In genomic region chr14:48665816-48666661, GRCm38 (mm10) we compare ENCODE assay signal across 12 mouse cellular contexts. TPM values are rescaled to one million over a fixed set of nuclear protein-coding genes. Genes with fewer than 3 reads are reported as not detected.
DNase-seq lines count a peak whose midpoint lies in the region; ATAC-seq and TF ChIP-seq lines count a peak whose summit lies in the region.
"Had no signal": no experiment of that assay in that cellular context is flagged by ENCODE, and none has a peak within 500 bp of the region (broad histone marks: within the 10 kb centered on the region; RNA-seq: fewer than 3 reads in every experiment).

No protein-coding gene starts in this region.

- no peak for TF ChIP-seq CTCF in liver, postnatal 0 days (IDR thresholded peaks at IDR 0.05; ENCODE audit: low read depth)

- no peaks in the 10 kb centered on the region for H3K9me3 ChIP-seq in liver, embryonic 11.5 days (ENCODE audit: control insufficient read depth, low read length)
- no peaks in the 10 kb centered on the region for H3K9me3 ChIP-seq in liver, postnatal 0 days (ENCODE audit: low read length)
- no peaks in the 10 kb centered on the region for H3K9me3 ChIP-seq in embryonic facial prominence, embryonic 10.5 days
- no peaks in the 10 kb centered on the region for H3K9me3 ChIP-seq in hindbrain, embryonic 15.5 days
- H3K9me3 ChIP-seq in neural tube, embryonic 14.5 days (ENCODE audit: control insufficient read depth, low read length), result no peaks in the 10 kb centered on the region

- H3K27ac ChIP-seq in liver, embryonic 11.5 days (ENCODE audit: low read depth, low read length), result no peak overlapping the region
- H3K27ac ChIP-seq in liver, postnatal 0 days (ENCODE audit: low read depth), result no peak overlapping the region
- H3K27ac ChIP-seq in embryonic facial prominence, embryonic 10.5 days (replicated peaks), result peak overlapping the region; percentile 81
- 0 out of 2 replicates have a peak overlapping the region, but pooled peaks have one; percentile 43 for H3K27ac ChIP-seq in hindbrain, embryonic 15.5 days (replicated peaks)
- H3K27ac ChIP-seq in neural tube, embryonic 14.5 days (ENCODE audit: low read depth, low read length), result no peak overlapping the region

- no peak overlapping the region for H3K4me3 ChIP-seq in liver, embryonic 11.5 days (ENCODE audit: low read depth, low read length)
- H3K4me3 ChIP-seq in liver, postnatal 0 days (ENCODE audit: low read depth, low read length), result no peak overlapping the region
- H3K4me3 ChIP-seq in embryonic facial prominence, embryonic 10.5 days, result peak overlapping the region; percentile 54
- H3K4me3 ChIP-seq in hindbrain, embryonic 15.5 days, result peak overlapping the region; percentile 25
- H3K4me3 ChIP-seq in neural tube, embryonic 14.5 days (ENCODE audit: low read depth, low read length), result no peak overlapping the region

- peak; percentile 45 for DNase-seq in liver, embryonic 11.5 days (ENCODE audit: low spot score)
- DNase-seq in liver, postnatal 0 days, result no peak
- DNase-seq in embryonic facial prominence, embryonic 10.5 days (ENCODE audit: low spot score), result peak; percentile 74
- no peak for DNase-seq in urinary bladder, postnatal 25 days (ENCODE audit: low spot score)
- no peak for DNase-seq in spleen, adult 18-20 months
- DNase-seq: lung, adult 18-20 months; right cerebral cortex, postnatal 14 days had no signal

- H3K4me2 ChIP-seq in liver, embryonic 11.5 days, result no peak overlapping the region
- no peak overlapping the region for H3K4me2 ChIP-seq in liver, postnatal 0 days (ENCODE audit: low read depth, low read length)
- H3K4me2 ChIP-seq in hindbrain, embryonic 15.5 days, result no peak overlapping the region
- no peak overlapping the region for H3K4me2 ChIP-seq in neural tube, embryonic 14.5 days (ENCODE audit: low read depth, low read length)

- no peak for TF ChIP-seq EP300 in liver, postnatal 0 days (IDR thresholded peaks at IDR 0.05; ENCODE audit: low read depth)

- no peaks in the 10 kb centered on the region for H3K36me3 ChIP-seq in liver, embryonic 11.5 days (ENCODE audit: control insufficient read depth, insufficient read depth, low read length)
- H3K36me3 ChIP-seq in liver, postnatal 0 days (replicated peaks; ENCODE audit: insufficient read depth, low read length), result no peaks in the 10 kb centered on the region
- H3K36me3 ChIP-seq in embryonic facial prominence, embryonic 10.5 days (replicated peaks), result no peaks in the 10 kb centered on the region
- no peaks in the 10 kb centered on the region for H3K36me3 ChIP-seq in hindbrain, embryonic 15.5 days
- no peaks in the 10 kb centered on the region for H3K36me3 ChIP-seq in neural tube, embryonic 14.5 days (ENCODE audit: control insufficient read depth, insufficient read depth, low read length)

- H3K27me3 ChIP-seq in liver, embryonic 11.5 days (replicated peaks; ENCODE audit: control insufficient read depth, insufficient read depth, low read length), result peaks cover 99% of the 10 kb centered on the region
- peaks cover 98% of the 10 kb centered on the region for H3K27me3 ChIP-seq in liver, postnatal 0 days (ENCODE audit: insufficient read depth, low read length)
- H3K27me3 ChIP-seq in embryonic facial prominence, embryonic 10.5 days (replicated peaks; ENCODE audit: low read depth, poor library complexity, severe bottlenecking), result peaks cover 100% of the 10 kb centered on the region
- peaks cover 77% of the 10 kb centered on the region for H3K27me3 ChIP-seq in hindbrain, embryonic 15.5 days
- peaks cover 65% of the 10 kb centered on the region for H3K27me3 ChIP-seq in neural tube, embryonic 14.5 days (ENCODE audit: control insufficient read depth, insufficient read depth, low read length)

- H3K4me1 ChIP-seq in liver, embryonic 11.5 days (replicated peaks; ENCODE audit: control insufficient read depth, insufficient read depth, low read length), result no peaks in the 10 kb centered on the region
- no peaks in the 10 kb centered on the region for H3K4me1 ChIP-seq in liver, postnatal 0 days (ENCODE audit: insufficient read depth)
- peaks cover 37% of the 10 kb centered on the region for H3K4me1 ChIP-seq in embryonic facial prominence, embryonic 10.5 days
- peaks cover 7% of the 10 kb centered on the region; the same call in 1 of the 2 replicates for H3K4me1 ChIP-seq in hindbrain, embryonic 15.5 days (replicated peaks)
- no peaks in the 10 kb centered on the region for H3K4me1 ChIP-seq in neural tube, embryonic 14.5 days (ENCODE audit: control insufficient read depth, insufficient read depth, low read length)

- no peak overlapping the region for H3K9ac ChIP-seq in liver, embryonic 11.5 days (ENCODE audit: low read depth, low read length)
- H3K9ac ChIP-seq in liver, postnatal 0 days (replicated peaks), result no peak overlapping the region
- no peak overlapping the region for H3K9ac ChIP-seq in hindbrain, embryonic 15.5 days
- H3K9ac ChIP-seq in neural tube, embryonic 14.5 days (replicated peaks; ENCODE audit: low read depth, low read length), result no peak overlapping the region

- ATAC-seq in liver, embryonic 11.5 days (replicated peaks; ENCODE audit: low FRiP score), result no peak
- ATAC-seq in liver, postnatal 0 days, result no peak
- no peak; the same call in 1 of the 2 replicates for ATAC-seq in hindbrain, embryonic 15.5 days (ENCODE audit: low FRiP score, low read depth)
- peak; percentile 34; the same call in 1 of the 2 replicates for ATAC-seq in neural tube, embryonic 14.5 days (ENCODE audit: low read depth)
- no peak for ATAC-seq in erythroblast, adult 5-6 weeks (replicated peaks; ENCODE audit: low FRiP score, poor library complexity, severe bottlenecking)

- WGBS in liver, embryonic 11.5 days, result 2% methylated on average over 52 of the region's 52 CpGs
- WGBS in liver, postnatal 0 days (ENCODE audit: insufficient replicate concordance), result 2% methylated on average over 52 of the region's 52 CpGs
- under 1% methylated on average over 52 of the region's 52 CpGs for WGBS in embryonic facial prominence, embryonic 10.5 days
- WGBS in hindbrain, embryonic 15.5 days, result under 1% methylated on average over 52 of the region's 52 CpGs
- under 1% methylated on average over 51 of the region's 52 CpGs for WGBS in neural tube, embryonic 14.5 days

RNA-seq across cellular contexts. Expression of gene Otx2, which starts 7.6 kb away (rescaled TPM):
- polyA plus RNA-seq in liver, embryonic 11.5 days (2014; fragmentation: Nextera tagmentation; extraction: Ambion mirVana), result not detected in 2 replicates
- polyA plus RNA-seq in liver, postnatal 0 days (2015; fragmentation: Nextera tagmentation; extraction: Ambion mirVana), result not detected in 2 replicates
- 12.8 and 15.2 TPM in 2 replicates for polyA plus RNA-seq in embryonic facial prominence, embryonic 10.5 days (2016; fragmentation: Nextera tagmentation; extraction: Ambion mirVana)
- 21.9 and 36.3 TPM in 2 replicates for polyA plus RNA-seq in hindbrain, embryonic 15.5 days (2015; fragmentation: Nextera tagmentation; extraction: Ambion mirVana)
- polyA plus RNA-seq in neural tube, embryonic 14.5 days (2014; fragmentation: Nextera tagmentation; extraction: Ambion mirVana), result not detected in 2 replicates
- not detected in 2 replicates for total RNA-seq in erythroblast, adult 5-6 weeks (2015; ENCODE audit: low replicate concordance)
- not detected in 2 replicates for total RNA-seq in erythroblast, adult 5-6 weeks (2017; ENCODE audit: low replicate concordance)
- total RNA-seq: common myeloid progenitor, adult 5-6 weeks; hematopoietic stem cell, adult 5-6 weeks had no signal

Comparison
In these comparisons a context has a peak if more than half of its experiments do, and no peak if none do; other contexts are left out.
1. DNase-seq: peak in liver, embryonic 11.5 days (single experiment) and embryonic facial prominence, embryonic 10.5 days (single experiment); none in liver, postnatal 0 days (single experiment), urinary bladder, postnatal 25 days (single experiment) and spleen, adult 18-20 months (0 of 2).
2. H3K27ac ChIP-seq: peak in embryonic facial prominence, embryonic 10.5 days (single experiment) and hindbrain, embryonic 15.5 days (single experiment); none in liver, embryonic 11.5 days (single experiment), liver, postnatal 0 days (single experiment) and neural tube, embryonic 14.5 days (single experiment).
3. H3K4me3 ChIP-seq: peak in embryonic facial prominence, embryonic 10.5 days (single experiment) and hindbrain, embryonic 15.5 days (single experiment); none in liver, embryonic 11.5 days (single experiment), liver, postnatal 0 days (single experiment) and neural tube, embryonic 14.5 days (single experiment).
4. RNA of gene Otx2, which starts 7.6 kb away (polyA plus RNA-seq): 21.9 to 36.3 TPM in hindbrain, embryonic 15.5 days and 12.8 to 15.2 TPM in embryonic facial prominence, embryonic 10.5 days; not detected in neural tube, embryonic 14.5 days, not detected in liver, embryonic 11.5 days and not detected in liver, postnatal 0 days; every median in the first group is over 10 times any median in the second.